Mouse (Mus musculus) kidney, embryonic 14.5 days (tissue): ENCODE measurements at regions not wholly inside any gene's neighbourhood (a gene's known extent, or its start where the extent isn't known, plus 50 kb on each side); places are given as distances from the start of the nearest gene placed in this dataset.

ENCODE experiments used
- ATAC-seq: fragments of 200-750 bp; cut with Nextera tagmentation; 2 replicates; pipeline ENCODE4 v1.8.0; 2017; ENCODE audit warnings: moderate number of reproducible peaks, mild to moderate bottlenecking, moderate TSS enrichment, moderate library complexity; ENCODE audit not compliant: low FRiP score, low TSS enrichment
- H3K27ac ChIP-seq: fragments of 300-500 bp; sonication (generic); 2 replicates; pipeline ENCODE4 v1.5.1; 2014; ENCODE audit warnings: low read depth, mild to moderate bottlenecking, low read length, moderate library complexity, mixed read lengths
- H3K27me3 ChIP-seq: fragments of 300-500 bp; sonication (generic); 2 replicates; pipeline ENCODE4 v1.6.1; 2014; ENCODE audit warnings: mild to moderate bottlenecking, low read length; ENCODE audit not compliant: control insufficient read depth, insufficient read depth
- H3K36me3 ChIP-seq: fragments of 300-500 bp; sonication (generic); 2 replicates; pipeline ENCODE4 v1.6.1; 2014; ENCODE audit warnings: low read length, mixed read lengths; ENCODE audit not compliant: control insufficient read depth, insufficient read depth
- H3K4me1 ChIP-seq: fragments of 300-500 bp; sonication (generic); 2 replicates; pipeline ENCODE4 v1.6.1; 2014; ENCODE audit warnings: low read length, mixed read lengths; ENCODE audit not compliant: control insufficient read depth, insufficient read depth
- H3K4me2 ChIP-seq: fragments of 300-500 bp; sonication (generic); replicated peaks from 2 replicates; pipeline ENCODE4 v1.6.1; 2014; ENCODE audit warnings: low read depth, mild to moderate bottlenecking, low read length
- H3K4me3 ChIP-seq: fragments of 300-500 bp; sonication (generic); 2 replicates; pipeline ENCODE4 v1.5.1; 2014; ENCODE audit warnings: mild to moderate bottlenecking, low read length
- H3K9ac ChIP-seq: fragments of 300-500 bp; sonication (generic); 2 replicates; pipeline ENCODE4 v1.6.1; 2014; ENCODE audit warnings: low read depth, mild to moderate bottlenecking, low read length, moderate library complexity
- H3K9me3 ChIP-seq: fragments of 300-500 bp; sonication (generic); 2 replicates; pipeline ENCODE4 v1.6.1; 2016; ENCODE audit warnings: low read length; ENCODE audit not compliant: control insufficient read depth
- WGBS: fragments of 180-500 bp; shearing (Covaris S2); extraction: QIAGEN DNeasy Blood & Tissue Kit; methylation state at CpG from one replicate; pipeline ENCODE4 v1.1.7; 2014; 5-methylcytosine and 5-hydroxymethylcytosine counted together

DNA sequence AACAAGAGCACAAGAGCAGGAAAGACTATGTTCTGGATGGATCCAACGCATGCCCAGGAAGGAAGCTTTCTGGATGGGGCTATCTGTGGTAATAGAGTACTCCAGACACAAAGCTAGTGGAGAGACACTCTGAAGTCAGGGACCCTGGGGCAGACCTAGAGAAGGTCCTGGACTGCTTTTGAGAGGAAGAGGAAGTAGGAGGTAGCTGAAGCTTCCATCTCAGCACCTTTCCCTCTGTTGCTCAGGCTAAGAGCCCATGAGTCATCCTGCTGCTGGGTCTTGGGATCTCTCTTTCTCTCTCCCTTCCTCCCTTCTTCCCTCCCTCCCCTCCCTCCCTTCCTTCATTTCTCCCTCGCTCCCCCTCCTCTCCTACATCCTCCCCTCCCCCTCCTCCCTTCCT, 84.6 kb upstream of the Cpeb4 start:
- no peak overlapping the region for H3K4me2 ChIP-seq
- no peak for ATAC-seq
- no peaks in the 10 kb centered on the region for H3K27me3 ChIP-seq
- no peak overlapping the region for H3K4me3 ChIP-seq
- 83% methylated on average over 1 of the region's 2 CpGs for WGBS
- H3K36me3 ChIP-seq = no peaks in the 10 kb centered on the region
- H3K9ac ChIP-seq = no peak overlapping the region
- no peak overlapping the region for H3K27ac ChIP-seq
- peaks cover 3% of the 10 kb centered on the region; the same call in 1 of the 2 replicates for H3K4me1 ChIP-seq
- H3K9me3 ChIP-seq = peaks cover 3% of the 10 kb centered on the region; the same call in 1 of the 2 replicates

DNA sequence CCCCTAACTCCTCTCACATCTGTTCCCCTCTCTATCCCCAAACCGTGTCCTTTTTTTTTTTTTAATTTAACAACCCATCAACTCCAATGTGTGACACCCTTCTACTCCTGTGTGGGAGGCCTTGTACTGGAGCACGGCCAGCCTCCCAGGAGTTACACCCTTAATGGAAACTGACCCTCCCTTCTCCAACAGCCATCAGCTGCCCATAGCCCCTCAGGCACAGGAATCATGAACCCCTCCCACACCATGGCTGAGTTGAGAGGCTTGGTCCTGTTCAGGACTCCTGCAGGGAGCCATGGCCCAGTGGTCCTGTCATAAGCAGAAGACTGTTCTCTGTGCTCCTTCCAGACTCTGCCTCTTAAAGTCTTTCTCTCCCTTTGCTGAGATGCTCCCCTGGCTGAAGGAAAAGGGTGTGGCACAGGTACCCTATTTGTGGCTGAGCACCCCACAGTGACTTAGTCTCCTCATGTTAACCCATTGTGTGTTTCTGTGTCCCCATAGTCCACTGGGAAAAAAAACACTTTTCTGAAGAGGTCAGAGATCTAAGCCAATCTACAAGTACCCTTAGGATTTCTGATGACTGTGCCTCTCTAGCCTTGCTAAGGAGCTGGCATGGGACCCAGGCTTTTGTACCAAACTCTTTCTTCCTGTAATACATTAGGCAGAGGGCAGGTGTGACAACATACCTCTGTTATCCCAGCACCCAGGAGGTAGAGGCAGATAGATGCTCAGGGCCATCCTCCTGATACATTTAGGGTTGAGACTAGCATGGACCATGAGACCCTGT, 83.9 kb upstream of the Cpeb4 start:
- Histone ChIP-seq H3K4me3 (no peak overlapping the region), H3K4me2 (no peak overlapping the region), H3K9ac (no peak overlapping the region), H3K4me1 (peaks cover 3% of the 10 kb centered on the region; the same call in 1 of the 2 replicates), H3K9me3 (peaks cover under 1% of the 10 kb centered on the region; the same call in 1 of the 2 replicates), H3K27ac (no peak overlapping the region), H3K27me3 (no peaks in the 10 kb centered on the region), H3K36me3 (no peaks in the 10 kb centered on the region)
- ATAC-seq = peak; percentile 82
- 7% methylated on average over 2 of the region's 2 CpGs for WGBS

DNA sequence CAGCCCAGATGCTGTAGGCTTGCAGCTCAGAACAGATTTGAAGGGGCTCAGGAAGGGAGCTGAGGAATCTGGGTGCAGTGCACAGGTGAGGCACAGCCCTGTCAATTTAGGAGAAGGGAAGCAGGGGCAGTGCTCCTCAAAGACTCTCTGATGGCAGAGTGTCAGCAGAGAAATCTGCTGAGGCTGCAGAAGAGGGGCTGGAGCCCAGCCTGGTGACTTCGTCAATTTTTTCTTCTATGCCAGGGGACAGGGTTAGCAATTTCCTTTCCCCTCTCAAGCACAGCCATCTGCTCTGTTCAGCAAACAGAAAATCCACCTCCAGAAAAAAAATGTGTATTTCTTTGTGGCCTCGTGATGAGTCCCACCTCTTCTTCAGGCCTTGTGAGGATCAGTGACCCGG, 82.0 kb upstream of the Cpeb4 start:
- Histone ChIP-seq H3K36me3 (no peaks in the 10 kb centered on the region), H3K27me3 (no peaks in the 10 kb centered on the region), H3K4me2 (no peak overlapping the region), H3K9me3 (no peaks in the 10 kb centered on the region), H3K27ac (no peak overlapping the region), H3K9ac (no peak overlapping the region), H3K4me1 (peaks cover 3% of the 10 kb centered on the region; the same call in 1 of the 2 replicates), H3K4me3 (no peak overlapping the region)
- 69% methylated on average over 3 of the region's 3 CpGs for WGBS
- ATAC-seq = no peak

DNA sequence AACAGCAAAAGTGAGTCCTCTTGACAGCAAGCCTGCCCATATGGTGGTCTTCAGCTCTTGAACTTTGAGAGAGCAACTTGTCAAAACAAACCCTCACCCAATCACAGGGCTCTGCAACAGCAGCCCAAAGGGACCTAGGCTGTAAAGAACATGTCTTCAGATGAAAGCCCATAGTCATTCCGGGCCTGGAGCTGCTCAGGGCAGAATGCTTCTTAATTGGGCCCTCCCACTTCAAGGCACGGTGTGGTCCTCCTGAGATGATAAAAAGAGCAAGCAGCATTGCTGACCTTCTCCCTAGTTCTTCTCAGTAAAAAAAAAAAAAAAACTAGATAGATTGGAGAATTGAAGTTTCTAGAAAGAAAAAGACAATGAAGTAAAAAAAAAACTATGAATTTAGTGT, 80.7 kb upstream of the Cpeb4 start:
- H3K27ac ChIP-seq = no peak overlapping the region
- no peak overlapping the region for H3K4me3 ChIP-seq
- ATAC-seq = no peak
- H3K27me3 ChIP-seq = no peaks in the 10 kb centered on the region
- no peak overlapping the region for H3K4me2 ChIP-seq
- peaks cover 3% of the 10 kb centered on the region; the same call in 1 of the 2 replicates for H3K4me1 ChIP-seq
- H3K36me3 ChIP-seq = no peaks in the 10 kb centered on the region
- 12% methylated on average over 2 of the region's 2 CpGs for WGBS
- H3K9me3 ChIP-seq = no peaks in the 10 kb centered on the region
- H3K9ac ChIP-seq = no peak overlapping the region

DNA sequence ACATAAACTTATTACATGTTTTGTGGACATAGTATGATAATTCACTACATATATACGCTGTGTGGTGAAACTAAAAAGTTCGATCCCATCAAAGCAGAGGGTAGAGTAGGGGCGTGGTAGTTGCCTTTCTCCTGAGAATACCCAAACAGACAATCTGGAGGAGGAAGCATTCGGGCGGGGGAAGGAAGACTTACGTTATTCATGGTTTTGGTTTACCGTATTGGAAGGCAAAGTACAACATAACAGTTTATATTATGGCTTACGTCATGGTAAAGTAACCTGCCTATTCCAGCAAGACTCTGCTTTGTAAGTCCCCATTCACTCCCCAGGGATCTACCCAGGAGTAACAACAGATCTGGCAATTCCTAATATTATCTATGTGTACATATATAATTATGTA, 76.9 kb upstream of the Cpeb4 start:
- H3K9ac ChIP-seq = no peak overlapping the region
- H3K27ac ChIP-seq = no peak overlapping the region
- H3K4me3 ChIP-seq = no peak overlapping the region
- no peaks in the 10 kb centered on the region for H3K4me1 ChIP-seq
- no peaks in the 10 kb centered on the region for H3K36me3 ChIP-seq
- no peaks in the 10 kb centered on the region for H3K9me3 ChIP-seq
- no peak for ATAC-seq
- WGBS = 80% methylated on average over 8 of the region's 8 CpGs
- no peak overlapping the region for H3K4me2 ChIP-seq
- H3K27me3 ChIP-seq = no peaks in the 10 kb centered on the region

DNA sequence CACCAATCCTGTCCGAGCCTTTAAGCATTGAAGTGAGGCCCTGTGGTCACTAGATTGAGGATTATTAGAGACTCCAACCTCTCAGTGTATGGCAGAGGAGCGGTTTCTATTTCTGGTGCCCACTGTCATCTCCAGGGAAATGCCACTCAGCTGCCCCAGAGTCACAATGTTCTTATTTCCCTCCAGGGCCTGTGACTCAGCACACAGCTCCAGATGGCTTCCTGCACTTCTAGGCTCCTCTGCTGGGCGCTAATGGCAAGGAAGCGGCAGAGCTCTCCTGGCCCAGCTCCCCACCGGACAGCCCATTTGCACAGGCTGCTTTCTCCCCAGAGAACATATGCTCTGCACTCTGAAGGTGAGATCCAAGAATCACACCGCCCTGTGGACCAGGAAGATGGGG, 75.8 kb upstream of the Cpeb4 start:
- Histone ChIP-seq H3K9me3 (no peaks in the 10 kb centered on the region), H3K9ac (no peak overlapping the region), H3K4me1 (no peaks in the 10 kb centered on the region), H3K4me2 (no peak overlapping the region), H3K36me3 (no peaks in the 10 kb centered on the region), H3K27me3 (no peaks in the 10 kb centered on the region), H3K27ac (no peak overlapping the region), H3K4me3 (no peak overlapping the region)
- no peak for ATAC-seq
- 54% methylated on average over 6 of the region's 6 CpGs for WGBS

DNA sequence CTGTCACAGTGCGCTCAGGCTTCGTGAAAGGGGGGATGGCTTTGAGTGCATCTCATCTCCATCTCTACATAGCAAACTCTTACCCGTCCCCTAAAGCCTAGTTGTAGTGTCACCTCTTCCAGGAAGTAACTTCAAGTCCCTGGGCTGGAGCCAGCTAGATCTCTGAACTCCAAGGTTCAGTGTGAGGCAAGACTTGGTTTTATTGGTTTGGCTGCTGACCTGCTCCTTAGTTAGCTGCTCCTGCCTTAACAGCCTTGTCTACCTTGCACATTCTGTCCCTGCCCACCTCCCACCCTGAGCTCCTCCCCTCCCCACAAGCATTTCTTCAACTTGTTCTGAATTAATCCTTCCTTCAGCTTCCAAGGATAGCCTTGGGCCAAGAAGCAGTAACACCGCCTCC, 70.4 kb upstream of the Cpeb4 start:
- Histone ChIP-seq H3K4me2 (no peak overlapping the region), H3K36me3 (no peaks in the 10 kb centered on the region), H3K27ac (no peak overlapping the region), H3K27me3 (no peaks in the 10 kb centered on the region), H3K4me1 (no peaks in the 10 kb centered on the region), H3K9ac (no peak overlapping the region), H3K9me3 (no peaks in the 10 kb centered on the region), H3K4me3 (no peak overlapping the region)
- 84% methylated on average over 4 of the region's 4 CpGs for WGBS
- ATAC-seq = no peak

DNA sequence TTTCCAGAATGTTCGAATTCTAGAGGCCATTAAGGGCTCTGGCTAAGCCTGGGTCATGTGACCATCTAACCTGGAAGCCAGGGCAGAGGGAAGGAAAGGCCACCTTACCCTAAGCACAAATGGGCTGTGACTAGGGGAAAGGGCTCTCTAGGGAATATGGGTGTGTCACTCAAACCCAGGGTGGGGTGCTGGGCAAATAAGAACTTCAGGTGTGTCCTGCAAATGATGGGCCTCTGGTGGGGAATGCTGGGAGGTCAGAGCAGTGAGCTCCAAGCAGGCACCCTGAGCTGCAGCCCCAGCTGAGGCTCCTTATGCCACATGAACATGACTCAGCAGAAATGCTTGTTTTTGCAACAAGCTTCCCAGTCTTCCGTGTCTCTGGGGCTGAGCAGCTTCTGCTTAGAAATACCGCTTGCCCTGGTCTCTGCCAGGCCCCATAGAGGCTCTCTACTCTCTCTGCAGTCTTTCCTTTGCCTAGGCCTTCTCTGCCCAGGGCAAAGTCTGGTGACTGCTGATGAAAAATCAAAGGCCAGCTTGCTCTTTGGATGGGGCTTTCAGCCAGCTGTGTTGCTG, 68.6 kb upstream of the Cpeb4 start:
- ATAC-seq = peak; percentile 20; the same call in 1 of the 2 replicates
- no peak overlapping the region for H3K4me2 ChIP-seq
- no peak overlapping the region for H3K4me3 ChIP-seq
- 33% methylated on average over 3 of the region's 3 CpGs for WGBS
- no peaks in the 10 kb centered on the region for H3K27me3 ChIP-seq
- H3K36me3 ChIP-seq = no peaks in the 10 kb centered on the region
- H3K4me1 ChIP-seq = peaks cover 8% of the 10 kb centered on the region; the same call in 1 of the 2 replicates
- H3K9ac ChIP-seq = no peak overlapping the region
- no peak overlapping the region for H3K27ac ChIP-seq
- H3K9me3 ChIP-seq = no peaks in the 10 kb centered on the region

DNA sequence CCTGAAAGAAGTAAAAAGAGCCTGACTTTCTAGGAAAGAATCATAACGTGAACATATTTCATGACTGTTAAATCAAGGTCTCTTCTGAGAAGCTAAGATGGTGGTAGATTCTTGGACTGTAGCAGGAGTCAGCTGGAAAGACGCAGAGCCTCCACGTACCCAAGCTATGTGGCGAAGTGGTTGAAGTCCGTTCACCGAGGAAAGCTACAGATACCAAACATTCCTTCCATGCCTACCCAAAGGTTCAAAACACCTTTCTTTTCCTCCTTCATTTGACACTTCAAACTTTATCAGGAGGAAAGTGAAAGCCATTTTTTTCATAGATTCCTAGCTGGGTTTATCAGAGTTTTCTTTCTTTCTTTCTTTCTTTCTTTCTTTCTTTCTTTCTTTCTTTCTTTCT, 67.5 kb upstream of the Cpeb4 start:
- H3K4me3 ChIP-seq = no peak overlapping the region
- no peak overlapping the region for H3K9ac ChIP-seq
- H3K27ac ChIP-seq = no peak overlapping the region
- H3K36me3 ChIP-seq = no peaks in the 10 kb centered on the region
- no peaks in the 10 kb centered on the region for H3K27me3 ChIP-seq
- WGBS = 92% methylated on average over 6 of the region's 6 CpGs
- no peak overlapping the region for H3K4me2 ChIP-seq
- H3K9me3 ChIP-seq = no peaks in the 10 kb centered on the region
- no peak for ATAC-seq
- peaks cover 13% of the 10 kb centered on the region; the same call in 1 of the 2 replicates for H3K4me1 ChIP-seq
